8 mouse cellular contexts compared by ENCODE assay signal in genomic region chr10:73098966-73099845, GRCm38 (mm10). TPM values are rescaled to one million over a fixed set of nuclear protein-coding genes. Genes with fewer than 3 reads are reported as not detected.
DNase-seq lines count a peak whose midpoint lies in the region; ATAC-seq lines count a peak whose summit lies in the region.

TSS of gene Pcdh15 (plus strand) at chr10:73099342.

- WGBS in lung, embryonic 16.5 days, result under 1% methylated on average over 79 of the region's 79 CpGs
- under 1% methylated on average over 77 of the region's 79 CpGs for WGBS in hindbrain, embryonic 15.5 days
- 1% methylated on average over 79 of the region's 79 CpGs for WGBS in liver, embryonic 15.5 days (ENCODE audit: insufficient replicate concordance)

- DNase-seq in adrenal gland, postnatal 25 days, result peak; percentile 3
- DNase-seq in adrenal gland, adult 18-20 months (ENCODE audit: low spot score in 2 of 2), result no peak
- no peak for DNase-seq in lung, postnatal 10 days
- DNase-seq in right cerebral cortex, postnatal 4 days, result peak; percentile 50
- DNase-seq in ovary, postnatal 36 days (ENCODE audit: low spot score), result no peak

- H3K27me3 ChIP-seq in lung, embryonic 16.5 days (ENCODE audit: control insufficient read depth, insufficient read depth, low read depth, low read length), result peaks cover 58% of the 10 kb centered on the region
- H3K27me3 ChIP-seq in hindbrain, embryonic 15.5 days, result no peaks in the 10 kb centered on the region
- peaks cover 57% of the 10 kb centered on the region for H3K27me3 ChIP-seq in liver, embryonic 15.5 days

- H3K4me1 ChIP-seq in lung, embryonic 16.5 days (replicated peaks; ENCODE audit: control insufficient read depth, insufficient read depth, low read length), result 0 out of 2 replicates have a peak, but pooled peaks cover 4% of the 10 kb centered on the region
- peaks cover 19% of the 10 kb centered on the region for H3K4me1 ChIP-seq in hindbrain, embryonic 15.5 days (replicated peaks)
- no peaks in the 10 kb centered on the region for H3K4me1 ChIP-seq in liver, embryonic 15.5 days (replicated peaks)

- no peaks in the 10 kb centered on the region for H3K36me3 ChIP-seq in lung, embryonic 16.5 days (ENCODE audit: control insufficient read depth, insufficient read depth, low read length)
- no peaks in the 10 kb centered on the region for H3K36me3 ChIP-seq in hindbrain, embryonic 15.5 days
- H3K36me3 ChIP-seq in liver, embryonic 15.5 days (replicated peaks), result no peaks in the 10 kb centered on the region

- H3K27ac ChIP-seq in lung, embryonic 16.5 days (ENCODE audit: low read length), result no peak within 1 kb of the TSS
- H3K27ac ChIP-seq in hindbrain, embryonic 15.5 days (replicated peaks), result peak within 1 kb of the TSS; percentile 81
- no peak within 1 kb of the TSS for H3K27ac ChIP-seq in liver, embryonic 15.5 days (replicated peaks)

- peak within 1 kb of the TSS; percentile 92 for H3K4me2 ChIP-seq in lung, embryonic 16.5 days (ENCODE audit: low read depth, low read length)
- peak within 1 kb of the TSS; percentile 76 for H3K4me2 ChIP-seq in hindbrain, embryonic 15.5 days
- peak within 1 kb of the TSS; percentile 47 for H3K4me2 ChIP-seq in liver, embryonic 15.5 days

- peak within 1 kb of the TSS; percentile 45 for H3K9ac ChIP-seq in lung, embryonic 16.5 days (ENCODE audit: low read length)
- H3K9ac ChIP-seq in hindbrain, embryonic 15.5 days, result peak within 1 kb of the TSS; percentile 65
- no peak within 1 kb of the TSS for H3K9ac ChIP-seq in liver, embryonic 15.5 days

- ATAC-seq in lung, embryonic 16.5 days (ENCODE audit: low read depth), result no peak
- peak; percentile 40 for ATAC-seq in hindbrain, embryonic 15.5 days (ENCODE audit: low FRiP score, low read depth)
- no peak for ATAC-seq in liver, embryonic 15.5 days (ENCODE audit: insufficient read depth)

- H3K9me3 ChIP-seq in lung, embryonic 16.5 days (ENCODE audit: control insufficient read depth, low read length), result no peaks in the 10 kb centered on the region
- no peaks in the 10 kb centered on the region for H3K9me3 ChIP-seq in hindbrain, embryonic 15.5 days
- H3K9me3 ChIP-seq in liver, embryonic 15.5 days (replicated peaks), result no peaks in the 10 kb centered on the region

- peak within 1 kb of the TSS; percentile 55 for H3K4me3 ChIP-seq in lung, embryonic 16.5 days (ENCODE audit: low read length)
- peak within 1 kb of the TSS; percentile 71 for H3K4me3 ChIP-seq in hindbrain, embryonic 15.5 days
- peak within 1 kb of the TSS; percentile 23; the same call in 1 of the 2 replicates for H3K4me3 ChIP-seq in liver, embryonic 15.5 days (replicated peaks)

RNA-seq across cellular contexts. Expression of gene Pcdh15, which starts in this region (rescaled TPM):
- total RNA-seq in adrenal gland, postnatal 25 days (2021), result 4.2 and 8.5 TPM in 2 replicates
- total RNA-seq in adrenal gland, adult 18-20 months (2021), result 1 to 10 TPM; 4.9 to 5.3 TPM
- 0.08 and 0.29 TPM in 2 replicates for polyA plus RNA-seq in lung, embryonic 16.5 days (2015; fragmentation: Nextera tagmentation; extraction: Ambion mirVana)
- 13.2 and 13.8 TPM in 2 replicates for polyA plus RNA-seq in hindbrain, embryonic 15.5 days (2015; fragmentation: Nextera tagmentation; extraction: Ambion mirVana)
- 0.16 and 0.20 TPM in 2 replicates for polyA plus RNA-seq in liver, embryonic 15.5 days (2015; fragmentation: Nextera tagmentation; extraction: Ambion mirVana)

Comparison
In these comparisons a context has a peak if more than half of its experiments do, and no peak if none do; other contexts are left out.
1. RNA of gene Pcdh15 (polyA plus RNA-seq): 13.2 to 13.8 TPM in hindbrain, embryonic 15.5 days; 0.16 to 0.20 TPM in liver, embryonic 15.5 days and 0.08 to 0.29 TPM in lung, embryonic 16.5 days; every median in the first group is over 10 times any median in the second.
2. DNase-seq: peak in adrenal gland, postnatal 25 days (single experiment) and right cerebral cortex, postnatal 4 days (single experiment); none in adrenal gland, adult 18-20 months (0 of 2), lung, postnatal 10 days (single experiment) and ovary, postnatal 36 days (single experiment).
3. Peak in every context shown above with its lines, with median percentiles within 50 percentile points of each other: H3K4me2 ChIP-seq and H3K4me3 ChIP-seq.